Mouse (Mus musculus) left cerebral cortex, adult 2 months (tissue): Measurements from ENCODE around the gene Fam107b. TPM values are rescaled to one million over a fixed set of nuclear protein-coding genes. Genes with fewer than 3 reads are reported as not detected.
"Not testable (repeated sequence)": the region's sequence is repeated elsewhere in the genome, so short reads cannot be mapped to it uniquely, and the experiment has no call there.

Experiments used
- DNase-seq, 2 experiments: peaks; one replicate each; pipeline ENCODE4 v3.0.0; 2021 to 2022; ENCODE audit warnings: low spot score in 2 of 2, mixed read lengths in 1 of 2; ENCODE audit errors: extremely low spot score in 1 of 2
- H3K27ac ChIP-seq: fragments of 200-600 bp; 2 replicates; pipeline ENCODE4 v1.8.1; 2022
- H3K4me3 ChIP-seq: fragments of 200-600 bp; 2 replicates; pipeline ENCODE4 v1.8.1; 2022
- CTCF ChIP-seq: fragments of 200-600 bp; IDR thresholded peaks from 2 replicates; pipeline ENCODE4 v1.8.1; 2022; ENCODE audit warnings: antibody characterized with exemption, mild to moderate bottlenecking, moderate library complexity
- intact Hi-C: fragments of 180-260 bp; cut with DNase I; formaldehyde crosslinking; loops from one replicate; pipeline ENCODE4 v1.15.1; 2025
- total RNA-seq, 2 experiments: library from RNA; stranded (reverse); gene quantifications; 2 replicates each; pipeline ENCODE4 v1.2.3; 2021

Gene Fam107b
- total RNA-seq, 2 experiments from 2014 or later: 7.9 to 10.0 TPM

DNA sequence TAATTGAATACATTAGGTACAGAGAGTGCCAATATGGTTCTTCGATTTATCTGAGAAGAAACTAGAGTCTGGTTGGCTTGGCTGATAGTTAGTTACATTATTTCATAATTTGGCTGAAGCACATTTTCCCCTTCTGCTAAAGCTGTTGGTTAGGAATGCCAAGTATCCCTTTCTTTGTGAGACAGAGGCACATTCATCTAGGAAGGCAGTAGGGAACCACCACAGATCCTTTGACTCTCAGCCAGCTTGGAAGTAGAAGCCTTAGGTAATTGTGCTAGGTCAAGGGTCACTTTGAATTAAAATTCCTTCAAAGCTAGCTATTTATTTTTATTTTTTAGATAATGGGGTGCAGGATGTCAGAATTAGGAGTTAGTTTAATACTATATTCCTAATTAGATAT is 105.2 kb downstream of the Fam107b start:
- Histone ChIP-seq H3K27ac (no peak overlapping the region), H3K4me3 (no peak overlapping the region)
- intact Hi-C loops: no loop called here
- no peak for TF ChIP-seq CTCF
- DNase-seq: no peak

- no peak overlapping the region for H3K4me3 ChIP-seq
- no peak overlapping the region for H3K27ac ChIP-seq
- intact Hi-C loops: no loop called here
- no peak for TF ChIP-seq CTCF
- DNase-seq: no peak
These were observed 112.4 kb downstream of the Fam107b start for GRCm38 (mm10) chr2:3682699-3683098.

- no peak for TF ChIP-seq CTCF
- DNase-seq: no peak
- no peak overlapping the region for H3K27ac ChIP-seq
- intact Hi-C loops: no loop called here
- H3K4me3 ChIP-seq: no peak overlapping the region
These were observed 113.1 kb downstream of the Fam107b start for GRCm38 (mm10) chr2:3683343-3683742.

GRCm38 (mm10) chr2:3683751-3684229 is 113.5 kb downstream of the Fam107b start:
- Histone ChIP-seq H3K27ac (no peak overlapping the region), H3K4me3 (no peak overlapping the region)
- TF ChIP-seq CTCF: no peak
- intact Hi-C loops: no loop called here
- DNase-seq: no peak

GRCm38 (mm10) chr2:3690221-3690620 is 119.9 kb downstream of the Fam107b start:
- no peak overlapping the region for H3K27ac ChIP-seq
- no peak for TF ChIP-seq CTCF
- DNase-seq: no peak
- no peak overlapping the region for H3K4me3 ChIP-seq
- intact Hi-C loops: no loop called here

DNA sequence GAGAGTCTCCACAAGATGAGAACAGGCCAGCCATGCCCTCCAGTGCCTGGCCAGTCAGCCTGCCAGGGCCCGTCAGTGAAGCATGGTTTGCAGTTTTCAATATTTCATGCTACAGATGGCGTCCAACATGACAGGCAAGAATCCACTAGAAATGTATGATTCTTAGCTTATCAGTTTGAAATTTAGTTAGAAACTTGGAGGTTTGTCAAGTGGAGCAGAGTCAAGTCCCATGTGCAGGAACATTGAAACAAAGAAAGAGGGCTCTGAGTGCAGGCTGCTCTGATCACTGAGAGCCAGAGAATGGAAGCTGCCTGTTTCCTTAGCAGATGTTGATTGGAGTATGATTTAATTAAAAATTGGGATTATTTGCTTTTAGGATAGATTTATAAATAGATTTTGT is 122.5 kb downstream of the Fam107b start:
- TF ChIP-seq CTCF: no peak
- Histone ChIP-seq H3K4me3 (no peak overlapping the region), H3K27ac (no peak overlapping the region)
- intact Hi-C loops: no loop called here
- DNase-seq: no peak

DNA sequence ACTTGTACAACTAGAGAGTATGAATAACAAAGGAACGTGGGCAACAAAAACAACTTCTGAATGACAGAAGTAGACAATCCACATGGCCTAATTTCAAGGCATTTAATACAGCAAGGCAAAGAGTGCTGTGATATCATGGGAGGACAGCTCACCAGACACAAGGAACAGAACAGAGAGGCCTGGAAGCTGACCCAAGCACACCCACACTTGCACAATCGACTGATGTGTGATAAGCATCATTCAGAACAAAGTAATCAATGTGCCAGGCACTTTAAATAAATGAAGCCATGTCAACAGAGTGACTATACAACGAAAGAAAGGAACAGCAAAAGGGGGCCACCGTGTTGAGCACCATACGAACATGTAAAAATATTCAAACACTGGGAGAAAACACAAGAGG is 125.6 kb downstream of the Fam107b start:
- Histone ChIP-seq H3K4me3 (no peak overlapping the region), H3K27ac (no peak overlapping the region)
- intact Hi-C loops: no loop called here
- DNase-seq: no peak
- no peak for TF ChIP-seq CTCF

GRCm38 (mm10) chr2:3700368-3700767 is 130.1 kb downstream of the Fam107b start:
- intact Hi-C loops: no loop called here
- DNase-seq: no peak
- Histone ChIP-seq H3K4me3 (no peak overlapping the region), H3K27ac (no peak overlapping the region)
- TF ChIP-seq CTCF: no peak

DNA sequence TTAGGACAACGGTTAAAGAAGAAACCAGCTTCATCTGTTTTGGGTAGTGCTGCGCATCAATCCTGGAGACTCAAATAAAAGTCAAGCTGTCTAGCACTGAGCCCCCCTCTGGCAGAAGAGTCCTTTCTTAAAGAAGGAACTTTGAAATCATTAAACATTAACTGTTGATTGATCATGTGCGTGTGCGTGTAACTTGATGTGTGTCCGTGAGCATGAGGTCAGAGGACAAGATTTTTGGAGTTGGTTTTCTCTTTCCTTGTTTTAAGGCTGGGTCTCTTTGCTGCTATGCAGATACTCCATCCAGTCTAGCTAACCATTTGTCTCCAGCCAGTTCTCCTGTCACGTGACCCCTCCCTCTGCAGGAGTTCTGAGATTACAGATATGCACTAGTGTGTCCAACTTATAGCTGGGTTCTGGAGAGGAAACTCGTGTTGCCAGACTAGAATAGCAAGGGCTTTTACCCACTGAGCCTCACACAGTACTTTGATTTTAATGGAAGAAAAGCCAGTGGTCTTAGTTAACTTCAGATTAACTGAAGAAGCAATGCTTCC is 132.4 kb downstream of the Fam107b start:
- H3K27ac ChIP-seq: no peak overlapping the region
- TF ChIP-seq CTCF: no peak
- H3K4me3 ChIP-seq: no peak overlapping the region
- DNase-seq: no peak
- intact Hi-C loops: no loop called here

DNA sequence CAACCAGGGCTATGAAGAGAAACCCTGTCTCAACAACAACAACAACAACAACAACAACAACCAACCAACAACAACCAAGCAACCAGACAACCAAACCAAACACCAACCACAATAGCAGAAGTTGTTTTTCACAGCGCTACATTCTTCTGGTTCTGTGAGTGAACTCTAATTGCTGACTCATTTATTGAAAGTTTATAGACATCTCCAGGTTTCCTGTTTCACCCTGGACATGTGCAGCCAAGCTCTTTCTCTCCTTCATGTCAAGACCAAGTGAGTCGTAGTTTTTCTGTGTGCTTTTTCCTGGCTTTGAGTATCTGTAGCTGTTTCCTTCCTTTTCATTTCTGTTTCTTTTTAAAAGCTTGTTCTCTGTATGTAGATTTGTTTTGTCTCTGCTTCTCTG is 133.5 kb downstream of the Fam107b start:
- no peak overlapping the region for H3K27ac ChIP-seq
- H3K4me3 ChIP-seq: no peak overlapping the region
- intact Hi-C loops: no loop called here
- no peak for TF ChIP-seq CTCF
- no peak for DNase-seq

- Histone ChIP-seq H3K27ac (no peak overlapping the region), H3K4me3 (no peak overlapping the region)
- no peak for DNase-seq
- TF ChIP-seq CTCF: no peak
- intact Hi-C loops: no loop called here
These were observed 134.2 kb downstream of the Fam107b start for GRCm38 (mm10) chr2:3704311-3705162.

DNA sequence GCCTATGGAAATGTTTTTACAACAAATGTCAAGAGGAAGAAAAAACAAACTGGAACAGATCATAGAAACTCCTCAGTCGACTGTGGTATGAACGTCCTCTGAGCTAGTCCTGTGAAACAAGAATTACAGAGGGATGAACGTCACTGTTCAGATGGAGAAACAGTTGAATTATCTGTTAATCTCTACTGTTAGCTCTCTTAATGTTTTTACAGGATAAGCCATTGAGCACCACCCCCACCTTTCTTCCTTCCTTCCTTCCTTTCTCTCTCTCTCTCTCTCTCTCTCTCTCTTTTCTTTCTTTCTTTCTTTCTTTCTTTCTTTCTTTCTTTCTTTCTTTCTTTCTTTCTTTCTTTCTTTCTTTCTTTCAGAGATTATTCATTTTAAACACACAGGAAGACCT is 135.0 kb downstream of the Fam107b start:
- H3K4me3 ChIP-seq, intact Hi-C loops, DNase-seq, H3K27ac ChIP-seq: not testable (repeated sequence)

- no peak overlapping the region for H3K27ac ChIP-seq
- intact Hi-C loops: no loop called here
- no peak for TF ChIP-seq CTCF
- no peak overlapping the region for H3K4me3 ChIP-seq
- DNase-seq: no peak
These were observed 136.9 kb downstream of the Fam107b start for GRCm38 (mm10) chr2:3707236-3707635.
